Mouse (Mus musculus): ENCODE data around the gene Gm35134. TPM values are rescaled to one million over a fixed set of nuclear protein-coding genes. Genes with fewer than 3 reads are reported as not detected.
"Not testable (repeated sequence)": the region's sequence is repeated elsewhere in the genome, so short reads cannot be mapped to it uniquely, and the experiment has no call there.

The Gm35134 gene
- total RNA-seq (2021), result not detected
- long read RNA-seq, result 0 reads

- not testable (repeated sequence) for DNase-seq (ENCODE audit: low spot score in 2 of 2)
Measured at GRCm38 (mm10) chrY:19112707-19113106, at the start of gene Gm35134. Gm35134 (plus strand) TSS chrY:19113007.
